Mouse (Mus musculus) heart, postnatal 14 days (tissue): ENCODE measurements at regions not wholly inside any gene's neighbourhood (a gene's known extent, or its start where the extent isn't known, plus 50 kb on each side); places are given as distances from the start of the nearest gene placed in this dataset.
"Not testable (repeated sequence)": the region's sequence is repeated elsewhere in the genome, so short reads cannot be mapped to it uniquely, and the experiment has no call there.

ENCODE experiments used
- DNase-seq, 2 experiments: peaks; one replicate each; pipeline ENCODE4 v3.0.0; 2021 to 2022
- intact Hi-C: fragments of 180-260 bp; cut with DNase I; formaldehyde crosslinking; loops from one replicate; pipeline ENCODE4 v1.15.1; 2025

GRCm38 (mm10) chr12:22951956-22952355 lies 828.1 kb downstream of the Gm10330 start:
- intact Hi-C loops: not testable (repeated sequence)

GRCm38 (mm10) chr12:22906156-22906555 lies 873.9 kb downstream of the Gm10330 start:
- DNase-seq: peak; percentile 0 to 1
- intact Hi-C loops: not testable (repeated sequence)

More at GRCm38 (mm10) chr12:22951956-22952355, 828.1 kb downstream of the Gm10330 start:
- peak; percentile 2 to 10 for DNase-seq
